Mouse (Mus musculus): ENCODE results near the gene Mgat5.

The Mgat5 gene

DNA sequence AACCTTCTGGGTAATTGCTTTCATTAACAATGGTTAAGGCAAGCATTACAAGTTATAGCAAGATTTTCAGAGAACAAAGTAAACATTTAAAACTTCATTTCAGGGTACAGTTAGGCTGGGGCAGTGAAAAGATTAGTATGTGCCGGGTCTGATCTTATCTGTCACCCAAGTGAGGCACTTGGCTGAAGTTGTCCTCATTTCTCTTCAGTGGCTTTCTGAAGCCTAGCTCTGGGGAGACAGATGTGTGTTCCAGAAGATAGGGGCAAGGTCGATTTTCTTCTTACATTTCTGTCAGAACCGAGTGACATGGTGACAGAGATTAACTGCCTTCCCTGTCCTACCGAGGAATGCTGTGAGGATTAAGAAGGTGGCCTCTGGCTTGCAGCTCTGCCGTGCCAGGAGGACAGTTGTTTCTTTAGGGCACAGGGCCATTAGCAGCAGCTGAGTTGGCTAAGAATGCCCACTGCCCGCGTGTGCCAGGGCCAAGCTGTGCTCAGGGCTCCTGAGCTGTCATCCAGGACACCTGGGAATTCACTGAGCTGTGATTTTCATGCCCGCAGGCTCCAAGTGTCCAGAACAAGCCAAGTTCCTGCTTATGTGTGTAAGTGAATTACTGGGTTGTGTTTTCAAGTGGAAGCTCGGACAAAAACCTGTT lies 134.1 kb downstream of the Mgat5 start:
- DNase-seq (ENCODE audit: low read depth, low spot score) = no peak

- DNase-seq (ENCODE audit: low read depth, low spot score) = no peak
Observed at GRCm38 (mm10) chr1:127340296-127340695, 135.5 kb downstream of the Mgat5 start.

DNA sequence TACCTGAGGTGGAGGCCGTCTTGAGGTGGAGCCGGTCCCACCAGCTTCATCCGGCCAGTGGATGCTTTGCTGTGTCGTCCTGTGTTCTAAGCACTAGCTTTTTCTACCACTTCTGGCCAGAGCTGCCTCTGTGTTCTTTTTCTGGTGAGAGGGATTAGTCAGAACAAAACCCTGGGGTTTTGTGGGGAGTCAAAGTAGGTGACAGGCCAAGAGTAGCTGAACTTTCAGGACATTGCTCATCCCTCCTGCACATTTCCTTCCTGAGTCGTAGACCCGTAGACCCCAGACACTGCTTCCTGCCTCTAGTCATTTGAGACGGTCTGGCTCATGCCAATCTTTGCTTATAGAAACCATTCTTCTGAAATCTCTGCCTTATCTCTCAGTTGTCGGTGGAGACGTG lies 140.1 kb downstream of the Mgat5 start:
- DNase-seq (ENCODE audit: low read depth, low spot score) = no peak

DNA sequence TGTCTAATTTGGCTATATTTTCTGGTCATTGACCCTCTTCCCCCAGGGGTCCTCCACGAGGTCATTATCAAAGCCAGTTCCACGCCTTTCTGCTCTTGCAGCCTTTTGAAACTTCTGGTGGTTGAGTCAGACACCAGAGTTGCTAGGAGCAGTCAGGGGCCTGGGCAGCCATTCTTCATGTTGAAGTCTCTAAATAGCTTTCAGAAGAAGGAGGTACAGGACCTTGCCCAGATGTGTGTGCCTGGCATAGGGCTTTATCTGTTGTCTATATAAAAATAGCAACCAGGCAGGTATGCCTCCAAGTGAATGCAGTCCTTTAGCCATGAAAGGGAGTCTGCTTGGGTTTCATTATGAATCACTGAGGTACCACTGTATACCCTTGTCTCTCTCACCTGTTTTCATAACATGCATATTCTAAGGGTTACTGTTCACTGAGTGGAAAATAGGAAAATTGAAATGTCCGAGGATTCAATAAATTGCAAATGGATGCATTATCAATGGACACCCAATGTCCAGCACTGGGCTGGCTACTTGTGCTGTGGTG lies 141.9 kb downstream of the Mgat5 start:
- DNase-seq (ENCODE audit: low read depth, low spot score) = no peak

DNA sequence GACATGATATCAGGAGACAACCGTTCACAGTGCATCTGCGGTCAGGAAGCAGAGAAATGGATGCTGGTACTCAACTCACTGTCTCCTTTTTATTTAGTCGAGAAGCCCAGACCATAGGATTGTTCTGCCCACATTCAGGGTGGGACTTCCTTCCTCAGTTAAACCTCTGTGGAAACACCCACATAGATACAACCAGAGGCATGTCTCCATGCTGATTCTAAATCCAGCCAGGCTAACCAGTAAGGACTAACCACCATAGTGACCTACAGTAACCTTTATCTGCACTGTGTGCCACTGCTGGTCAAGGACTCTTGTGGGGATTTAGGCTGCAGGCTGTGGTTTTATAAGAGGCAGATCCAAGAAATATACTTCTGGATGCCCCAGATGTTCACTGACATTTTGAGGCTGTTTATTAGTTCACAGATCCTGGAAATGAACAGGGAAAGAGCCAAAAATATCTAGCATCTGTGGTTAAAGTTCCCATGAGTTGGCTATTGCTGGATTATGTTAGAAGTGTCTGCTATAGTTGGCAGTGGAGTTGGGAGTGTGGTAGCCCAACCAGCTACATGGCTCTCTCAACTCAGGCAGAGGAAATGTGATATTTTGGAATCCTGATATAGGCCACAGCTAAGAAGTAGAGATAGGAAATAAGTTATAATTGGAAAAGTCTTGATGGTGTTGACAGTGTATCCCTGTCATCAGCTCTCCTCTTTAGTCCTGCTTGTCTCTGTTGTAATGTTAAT lies 143.2 kb downstream of the Mgat5 start:
- DNase-seq (ENCODE audit: low read depth, low spot score) = no peak

DNA sequence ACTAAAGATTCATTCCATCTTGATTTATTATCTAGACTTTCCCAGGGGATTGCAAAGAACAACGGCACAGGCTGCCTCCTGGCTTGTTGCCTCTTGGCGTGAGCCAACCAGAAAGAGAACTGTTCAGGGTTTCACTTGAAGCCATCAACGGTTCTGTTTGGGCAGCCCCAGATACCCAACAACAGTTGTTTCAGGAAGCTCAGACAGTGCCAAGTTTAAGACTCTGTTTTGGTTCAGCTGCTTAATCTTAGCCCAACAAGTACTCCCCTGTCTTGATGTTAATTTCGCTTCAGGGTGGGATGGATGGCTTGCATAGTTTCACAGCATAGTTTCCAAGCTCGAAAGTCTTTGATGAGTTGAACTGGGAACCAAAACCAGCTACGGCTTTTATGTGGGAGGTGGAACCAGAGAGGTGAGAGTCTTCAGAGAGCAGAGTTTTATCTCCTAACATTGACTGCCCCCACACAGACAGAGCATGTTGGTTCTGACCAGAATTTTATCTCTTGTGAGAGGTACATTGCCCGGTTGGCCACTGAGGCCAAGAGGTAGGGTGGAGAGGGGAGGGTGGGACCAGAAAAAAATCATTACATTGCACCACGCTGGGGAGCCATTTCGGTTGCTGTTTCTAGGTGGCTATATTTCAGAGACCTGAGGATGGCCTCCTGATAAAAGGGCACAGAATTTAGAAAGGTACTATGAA lies 144.0 kb downstream of the Mgat5 start:
- DNase-seq (ENCODE audit: low read depth, low spot score) = no peak

DNA sequence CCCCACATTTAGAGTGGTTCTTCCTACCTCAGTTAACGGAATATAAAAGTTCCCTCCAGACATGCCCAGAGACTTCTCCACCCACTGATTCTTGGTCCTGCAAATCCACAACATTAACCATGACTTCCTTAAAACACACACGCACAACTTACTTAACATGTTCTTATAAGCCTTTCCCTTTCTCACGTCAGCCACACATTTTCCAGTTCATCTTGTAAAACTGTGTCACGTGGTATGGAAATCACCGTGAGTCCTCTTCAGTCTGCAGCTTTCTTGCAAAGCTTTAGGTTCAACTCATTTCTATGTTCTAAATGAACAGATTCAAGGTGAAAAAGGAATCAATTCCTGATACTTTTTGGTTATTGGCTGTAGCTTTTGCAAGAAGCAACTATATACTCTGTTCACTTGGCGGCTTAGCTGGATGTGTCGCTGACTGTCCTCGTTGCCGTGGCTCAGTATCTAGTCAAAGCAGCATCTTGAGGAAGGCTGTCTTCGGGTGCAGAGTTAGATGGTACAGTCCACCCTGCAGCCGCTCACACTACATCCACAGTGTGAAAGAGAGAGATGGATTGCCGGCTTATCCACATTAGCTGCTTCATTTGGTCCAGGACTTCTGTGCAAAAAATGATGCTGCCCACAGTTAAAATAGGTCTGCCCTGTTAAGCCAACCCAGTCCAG lies 146.7 kb downstream of the Mgat5 start:
- no peak for DNase-seq (ENCODE audit: low read depth, low spot score)

GRCm38 (mm10) chr1:127352131-127352793 lies 147.4 kb downstream of the Mgat5 start:
- no peak for DNase-seq (ENCODE audit: low read depth, low spot score)

DNA sequence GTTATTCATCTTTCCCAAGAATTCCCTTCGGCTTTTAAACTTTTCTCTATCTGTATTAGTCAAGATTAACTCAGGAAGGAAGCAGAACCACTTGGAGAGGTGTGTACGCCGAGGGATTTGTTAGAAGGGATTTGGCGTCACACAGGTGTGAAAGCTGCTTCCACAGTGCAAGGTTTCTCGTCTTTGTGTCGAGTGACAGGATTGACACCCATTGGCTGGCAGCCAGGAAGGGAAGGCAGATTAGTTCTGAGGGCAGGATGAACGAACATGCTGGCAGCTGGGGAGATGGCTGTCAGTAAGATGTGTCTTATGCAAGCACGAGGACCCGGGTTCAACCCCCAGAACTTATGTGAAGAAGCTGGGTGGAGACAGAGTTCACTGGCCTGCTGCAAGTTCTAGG lies 148.6 kb downstream of the Mgat5 start:
- DNase-seq (ENCODE audit: low read depth, low spot score) = no peak

DNA sequence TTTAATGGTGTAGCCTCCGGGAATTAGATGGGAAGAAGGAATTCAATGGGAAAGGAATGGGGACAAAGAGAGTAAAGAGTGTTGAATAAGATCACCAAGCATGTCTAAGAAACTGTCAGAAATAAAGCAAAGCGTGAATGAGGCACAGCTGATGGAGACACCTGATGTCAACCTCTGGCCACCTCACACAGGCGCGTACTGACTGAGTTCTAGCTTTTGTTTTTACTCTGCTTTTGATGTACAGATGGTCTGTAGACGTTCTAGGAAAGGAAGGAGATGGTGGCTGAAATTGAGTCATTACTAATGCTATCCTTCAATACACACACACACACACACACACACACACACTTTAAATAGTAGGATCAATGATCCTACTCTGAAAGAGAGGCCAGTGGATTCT lies 149.3 kb downstream of the Mgat5 start:
- DNase-seq (ENCODE audit: low read depth, low spot score) = no peak

- DNase-seq (ENCODE audit: low read depth, low spot score) = no peak
Observed at GRCm38 (mm10) chr1:127355034-127355433, 150.2 kb downstream of the Mgat5 start.

DNA sequence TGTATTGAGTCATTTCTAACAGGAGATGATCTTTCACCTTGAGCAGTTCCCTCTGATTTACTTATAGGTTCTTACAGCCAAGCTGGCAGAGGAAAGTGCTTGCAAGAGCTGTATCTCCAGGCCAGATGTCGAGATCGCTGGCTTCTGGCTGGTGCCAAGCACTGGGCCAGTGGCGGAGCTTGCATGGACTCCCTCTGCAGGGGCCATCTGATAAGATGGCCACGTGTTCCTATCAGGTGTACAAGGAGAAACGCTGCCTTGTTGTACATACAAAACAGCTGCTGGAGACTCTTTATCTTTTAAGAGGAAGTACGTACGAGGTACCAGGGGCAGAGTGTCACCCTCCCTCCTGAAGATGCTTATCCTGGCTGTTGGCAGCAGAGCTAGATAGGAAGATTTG lies 158.8 kb downstream of the Mgat5 start:
- no peak for DNase-seq (ENCODE audit: low read depth, low spot score)

GRCm38 (mm10) chr1:127365706-127366105 lies 160.9 kb downstream of the Mgat5 start:
- no peak for DNase-seq (ENCODE audit: low read depth, low spot score)

DNA sequence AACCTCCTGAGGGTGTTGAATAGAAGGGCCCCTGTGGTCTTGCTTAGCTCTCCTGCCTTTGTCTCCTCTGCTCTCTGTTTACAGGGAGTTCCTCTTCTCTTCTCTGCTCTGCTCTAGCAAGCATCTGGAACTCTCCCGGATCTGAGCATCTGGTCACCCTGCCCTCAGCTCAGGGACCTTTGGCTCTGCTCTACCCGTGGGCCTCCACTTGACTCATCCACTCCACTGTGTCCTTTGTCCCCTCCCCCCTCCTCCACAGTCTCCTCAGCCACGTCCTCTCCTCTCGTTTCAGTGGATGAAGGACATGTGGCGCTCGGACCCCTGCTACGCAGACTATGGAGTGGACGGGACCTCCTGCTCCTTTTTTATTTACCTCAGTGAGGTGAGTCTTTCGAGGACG lies 161.3 kb downstream of the Mgat5 start:
- DNase-seq (ENCODE audit: low read depth, low spot score) = no peak

DNA sequence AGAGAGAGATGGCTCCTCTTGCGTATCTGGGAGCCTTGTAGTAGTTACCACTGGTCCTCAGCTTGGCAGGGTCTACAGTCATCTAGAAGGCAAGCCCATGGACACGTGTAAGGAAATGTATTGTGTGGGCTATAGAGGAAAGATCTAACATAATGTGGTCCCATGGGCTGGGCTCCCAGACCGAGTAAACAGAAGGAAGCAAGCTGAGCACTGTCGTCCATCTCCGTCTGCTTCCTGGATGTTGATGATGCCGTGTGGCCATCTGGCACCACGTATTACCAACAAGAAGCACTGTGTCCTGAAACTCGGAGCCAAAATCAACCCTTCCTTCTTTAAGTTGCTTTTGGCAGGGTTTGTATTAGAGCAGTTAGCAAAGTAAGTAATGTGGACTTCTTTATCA lies 163.7 kb downstream of the Mgat5 start:
- DNase-seq (ENCODE audit: low read depth, low spot score) = no peak

DNA sequence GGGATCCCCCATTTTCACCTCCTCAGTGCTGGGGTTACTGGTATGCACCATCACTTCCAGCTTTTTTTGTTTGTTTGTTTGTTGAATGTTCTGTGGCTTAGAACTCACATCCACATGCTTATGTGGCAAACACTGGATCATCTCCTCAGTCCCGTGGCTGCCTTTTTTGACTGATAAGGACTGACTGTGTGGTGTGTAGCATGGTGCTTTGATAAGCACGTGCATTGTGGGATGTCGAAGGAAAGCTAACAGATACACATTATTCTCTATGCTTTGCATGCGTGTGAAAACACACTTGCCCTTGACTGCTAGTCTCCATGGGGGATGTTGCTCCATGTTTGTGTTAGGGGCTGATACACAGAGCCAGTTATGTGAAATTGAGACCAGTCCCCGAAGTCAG lies 164.7 kb downstream of the Mgat5 start:
- DNase-seq (ENCODE audit: low read depth, low spot score) = no peak

GRCm38 (mm10) chr1:127372096-127372495 lies 167.3 kb downstream of the Mgat5 start:
- DNase-seq (ENCODE audit: low read depth, low spot score) = no peak

- DNase-seq (ENCODE audit: low read depth, low spot score) = no peak
Observed at GRCm38 (mm10) chr1:127373559-127373958, 168.7 kb downstream of the Mgat5 start.

GRCm38 (mm10) chr1:127374157-127374556 lies 169.3 kb downstream of the Mgat5 start:
- DNase-seq (ENCODE audit: low read depth, low spot score) = no peak

- no peak for DNase-seq (ENCODE audit: low read depth, low spot score)
Observed at GRCm38 (mm10) chr1:127380140-127380539, 175.3 kb downstream of the Mgat5 start.

GRCm38 (mm10) chr1:127380749-127381501 lies 176.1 kb downstream of the Mgat5 start:
- no peak for DNase-seq (ENCODE audit: low read depth, low spot score)
